Mouse (Mus musculus) forebrain, embryonic 16.5 days (tissue): ENCODE data around the gene Thoc3. TPM values are rescaled to one million over a fixed set of nuclear protein-coding genes. Genes with fewer than 3 reads are reported as not detected.

Source experiments
- ATAC-seq: fragments of 200-750 bp; cut with Nextera tagmentation; 2 replicates; pipeline ENCODE4 v1.8.0; 2017; ENCODE audit warnings: mild to moderate bottlenecking, moderate library complexity
- H3K27ac ChIP-seq: fragments of 300-500 bp; sonication (generic); 2 replicates; pipeline ENCODE4 v1.5.1; 2014; ENCODE audit warnings: low read length, control low read depth
- H3K27me3 ChIP-seq: fragments of 300-500 bp; sonication (generic); replicated peaks from 2 replicates; pipeline ENCODE4 v1.6.1; 2014; ENCODE audit warnings: low read length; ENCODE audit not compliant: control insufficient read depth, insufficient read depth
- H3K36me3 ChIP-seq: fragments of 300-500 bp; sonication (generic); 2 replicates; pipeline ENCODE4 v1.6.1; 2014; ENCODE audit not compliant: control insufficient read depth, insufficient read depth
- H3K4me1 ChIP-seq: fragments of 300-500 bp; sonication (generic); replicated peaks from 2 replicates; pipeline ENCODE4 v1.6.1; 2014; ENCODE audit warnings: low read length; ENCODE audit not compliant: control insufficient read depth, insufficient read depth
- H3K4me2 ChIP-seq: fragments of 300-500 bp; sonication (generic); 2 replicates; pipeline ENCODE4 v1.6.1; 2014; ENCODE audit warnings: mild to moderate bottlenecking, low read length, control low read depth
- H3K4me3 ChIP-seq: fragments of 300-500 bp; sonication (generic); replicated peaks from 2 replicates; pipeline ENCODE4 v1.5.1; 2014; ENCODE audit warnings: mild to moderate bottlenecking, low read length, control low read depth
- H3K9ac ChIP-seq: fragments of 300-500 bp; sonication (generic); replicated peaks from 2 replicates; pipeline ENCODE4 v1.6.1; 2014; ENCODE audit warnings: low read depth, low read length, control low read depth
- H3K9me3 ChIP-seq: fragments of 300-500 bp; sonication (generic); 2 replicates; pipeline ENCODE4 v1.6.1; 2016; ENCODE audit warnings: low read length; ENCODE audit not compliant: control insufficient read depth
- WGBS: fragments of 180-500 bp; shearing (Covaris S2); extraction: QIAGEN DNeasy Blood & Tissue Kit; methylation state at CpG from one replicate; pipeline ENCODE4 v1.1.7; 2014; 5-methylcytosine and 5-hydroxymethylcytosine counted together
- polyA plus RNA-seq: library from polyadenylated mRNA; unstranded; fragments of >200 nt; fragmentation: Nextera tagmentation; extraction: Ambion mirVana; gene quantifications from 2 replicates; pipeline ENCODE4 v1.2.1, GENCODE M21; 2015

Thoc3 gene
- polyA plus RNA-seq, 1 experiment from 2014 or later: 85.6 TPM

DNA sequence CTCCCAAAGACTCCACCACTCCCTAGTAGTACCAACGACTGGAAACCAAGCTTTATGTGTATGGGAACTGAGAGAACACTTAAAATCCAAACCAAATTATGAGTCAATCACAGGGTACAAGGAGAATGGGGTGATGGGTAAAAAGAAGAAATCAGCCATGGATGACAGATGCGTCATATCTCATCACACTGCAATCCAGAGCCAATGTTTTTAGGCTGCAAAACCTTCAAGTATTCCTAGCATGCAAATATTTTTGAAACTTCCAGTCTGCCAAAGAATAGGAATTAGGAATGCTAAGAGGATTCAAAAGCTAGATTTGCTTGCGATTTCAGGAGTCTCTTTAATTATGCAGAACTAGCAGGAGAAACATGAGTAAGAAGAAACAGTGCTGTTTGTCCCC, 39.9 kb downstream of the Thoc3 start:
- no peak overlapping the region for H3K4me2 ChIP-seq
- peaks cover 8% of the 10 kb centered on the region for H3K4me1 ChIP-seq
- H3K9ac ChIP-seq: no peak overlapping the region
- no peaks in the 10 kb centered on the region for H3K27me3 ChIP-seq
- WGBS: 67% methylated on average over 3 of the region's 3 CpGs
- H3K4me3 ChIP-seq: no peak overlapping the region
- H3K36me3 ChIP-seq: no peaks in the 10 kb centered on the region
- no peaks in the 10 kb centered on the region for H3K9me3 ChIP-seq
- ATAC-seq: no peak
- H3K27ac ChIP-seq: no peak overlapping the region

DNA sequence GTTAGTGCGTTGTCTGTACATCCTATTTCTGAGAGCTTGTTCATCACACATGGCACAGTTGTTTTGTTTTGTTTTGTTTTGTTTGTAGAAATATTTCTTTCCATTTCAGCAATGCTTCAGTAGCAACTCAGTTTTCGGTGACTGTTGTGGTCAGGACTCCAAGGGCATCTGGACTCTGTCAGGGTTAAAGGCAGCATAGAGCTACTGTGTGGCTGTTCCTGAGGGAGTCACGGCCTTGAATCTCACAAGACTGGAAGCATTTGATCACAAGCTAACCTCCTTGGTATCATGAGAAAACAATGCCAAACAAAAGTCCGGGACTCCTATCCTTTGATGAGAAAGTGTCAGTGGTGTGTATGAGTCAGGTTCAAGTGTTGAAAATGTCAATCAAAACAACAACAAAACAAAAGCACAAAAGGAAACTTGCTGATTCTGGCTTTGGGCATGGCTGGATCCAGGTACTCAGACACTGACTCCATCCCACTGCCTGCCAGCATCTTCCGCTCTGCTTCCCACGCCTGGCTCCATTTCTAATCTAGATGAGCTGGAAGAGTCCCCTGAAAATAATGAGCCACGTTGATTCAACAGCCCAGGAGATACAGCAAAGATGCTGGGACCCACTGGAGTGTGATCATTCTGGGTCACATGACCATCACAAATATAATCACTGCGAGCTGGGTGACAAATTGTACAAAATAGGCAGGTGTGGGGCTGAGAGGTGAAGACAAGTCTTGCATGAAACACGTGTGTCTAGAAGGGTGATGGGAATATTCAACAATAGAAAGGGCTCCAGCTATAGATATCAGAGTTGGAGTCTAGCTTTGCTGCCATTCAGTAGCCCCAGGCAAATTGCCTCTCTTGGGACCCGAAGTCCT, 41.6 kb downstream of the Thoc3 start:
- no peaks in the 10 kb centered on the region for H3K36me3 ChIP-seq
- H3K27me3 ChIP-seq: no peaks in the 10 kb centered on the region
- no peak overlapping the region for H3K4me3 ChIP-seq
- H3K4me1 ChIP-seq: peaks cover 8% of the 10 kb centered on the region
- H3K4me2 ChIP-seq: no peak overlapping the region
- no peak for ATAC-seq
- WGBS: 73% methylated on average over 10 of the region's 10 CpGs
- H3K9ac ChIP-seq: no peak overlapping the region
- H3K9me3 ChIP-seq: no peaks in the 10 kb centered on the region
- no peak overlapping the region for H3K27ac ChIP-seq

GRCm38 (mm10) chr13:54425269-54425668, 43.4 kb downstream of the Thoc3 start:
- WGBS: 33% methylated on average over 2 of the region's 2 CpGs
- peak overlapping the region; percentile 12; the same call in 1 of the 2 replicates for H3K27ac ChIP-seq
- no peaks in the 10 kb centered on the region for H3K27me3 ChIP-seq
- no peak overlapping the region for H3K4me2 ChIP-seq
- H3K36me3 ChIP-seq: no peaks in the 10 kb centered on the region
- H3K9me3 ChIP-seq: no peaks in the 10 kb centered on the region
- ATAC-seq: peak; percentile 65
- H3K9ac ChIP-seq: no peak overlapping the region
- H3K4me1 ChIP-seq: peaks cover 8% of the 10 kb centered on the region
- no peak overlapping the region for H3K4me3 ChIP-seq

DNA sequence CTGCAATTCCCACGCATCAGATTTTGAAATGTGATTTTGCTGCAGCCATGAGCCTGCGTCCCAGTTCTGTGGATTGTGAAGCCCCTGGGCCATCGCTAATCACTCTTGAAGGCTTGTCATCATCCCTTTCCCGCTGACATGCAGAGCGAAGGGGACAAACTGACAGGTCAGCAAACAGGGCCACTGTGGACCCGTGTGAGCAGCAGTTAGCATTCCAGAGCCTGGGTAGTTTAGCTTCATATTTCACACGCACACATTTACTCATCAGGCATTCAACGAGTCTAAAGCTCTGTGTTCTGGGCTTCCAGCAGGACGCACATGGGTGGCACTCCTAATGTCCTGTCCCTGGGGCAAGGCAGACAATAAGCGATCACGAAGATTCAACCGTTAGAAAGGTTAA, 48.4 kb downstream of the Thoc3 start:
- no peak overlapping the region for H3K27ac ChIP-seq
- no peaks in the 10 kb centered on the region for H3K9me3 ChIP-seq
- ATAC-seq: no peak
- no peaks in the 10 kb centered on the region for H3K36me3 ChIP-seq
- no peak overlapping the region for H3K4me2 ChIP-seq
- H3K9ac ChIP-seq: no peak overlapping the region
- WGBS: 89% methylated on average over 12 of the region's 12 CpGs
- H3K4me3 ChIP-seq: no peak overlapping the region
- H3K27me3 ChIP-seq: no peaks in the 10 kb centered on the region
- H3K4me1 ChIP-seq: peaks cover 14% of the 10 kb centered on the region

- 27% methylated on average over 10 of the region's 10 CpGs for WGBS
- H3K27me3 ChIP-seq: no peaks in the 10 kb centered on the region
- no peak overlapping the region for H3K4me2 ChIP-seq
- no peak overlapping the region for H3K9ac ChIP-seq
- peaks cover 10% of the 10 kb centered on the region for H3K4me1 ChIP-seq
- peak; percentile 83 for ATAC-seq
- no peaks in the 10 kb centered on the region for H3K9me3 ChIP-seq
- no peaks in the 10 kb centered on the region for H3K36me3 ChIP-seq
- H3K27ac ChIP-seq: peak overlapping the region; percentile 50; the same call in 1 of the 2 replicates
- no peak overlapping the region for H3K4me3 ChIP-seq
These were observed 49.8 kb downstream of the Thoc3 start for GRCm38 (mm10) chr13:54418781-54419327.

DNA sequence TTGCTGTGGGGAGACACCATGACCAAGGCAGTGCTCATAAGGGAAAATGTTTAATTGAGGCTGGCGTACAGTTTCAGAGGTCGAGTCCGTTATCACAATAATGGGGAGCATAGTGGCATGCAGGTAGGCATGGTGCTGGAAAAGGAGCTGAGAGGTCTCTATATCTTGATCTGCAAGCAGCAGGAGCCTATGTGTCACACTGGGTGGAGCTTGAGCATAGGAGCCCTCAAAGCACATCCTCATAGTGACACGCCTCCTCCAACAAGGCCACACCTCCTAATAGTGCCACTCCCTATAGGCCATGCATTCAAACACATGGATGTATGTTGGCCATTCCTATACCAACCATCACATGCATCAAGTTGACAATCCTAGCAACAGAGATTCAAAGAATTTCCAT, 53.6 kb downstream of the Thoc3 start:
- ATAC-seq: no peak
- H3K4me2 ChIP-seq: no peak overlapping the region
- H3K9ac ChIP-seq: no peak overlapping the region
- H3K4me1 ChIP-seq: peaks cover 24% of the 10 kb centered on the region
- no peaks in the 10 kb centered on the region for H3K9me3 ChIP-seq
- H3K27me3 ChIP-seq: no peaks in the 10 kb centered on the region
- WGBS: over 99% methylated on average over 4 of the region's 4 CpGs
- no peak overlapping the region for H3K27ac ChIP-seq
- no peak overlapping the region for H3K4me3 ChIP-seq
- no peaks in the 10 kb centered on the region for H3K36me3 ChIP-seq

DNA sequence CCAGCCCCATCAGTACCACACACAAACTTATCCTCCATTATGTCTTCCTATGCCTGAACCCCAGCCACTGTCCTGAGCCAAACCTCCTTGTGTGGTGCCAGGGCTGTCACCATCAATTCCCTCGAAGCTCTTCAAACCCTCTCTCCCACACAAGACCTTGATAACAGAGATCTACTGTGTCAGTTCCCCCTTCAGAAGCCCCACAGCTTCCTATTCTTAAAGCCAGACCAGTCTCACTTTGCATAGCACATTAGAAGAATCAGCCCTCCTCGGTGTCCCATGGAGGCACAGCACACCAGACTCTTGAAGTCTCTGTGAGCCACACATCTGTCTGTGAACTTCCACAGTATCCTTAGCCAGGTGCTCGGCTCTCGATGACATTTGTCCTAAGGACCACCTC, 55.9 kb downstream of the Thoc3 start:
- Histone ChIP-seq H3K4me2 (no peak overlapping the region), H3K27ac (no peak overlapping the region), H3K9me3 (no peaks in the 10 kb centered on the region), H3K4me3 (no peak overlapping the region), H3K4me1 (peaks cover 14% of the 10 kb centered on the region), H3K27me3 (no peaks in the 10 kb centered on the region), H3K36me3 (no peaks in the 10 kb centered on the region), H3K9ac (no peak overlapping the region)
- 80% methylated on average over 4 of the region's 4 CpGs for WGBS
- ATAC-seq: no peak

DNA sequence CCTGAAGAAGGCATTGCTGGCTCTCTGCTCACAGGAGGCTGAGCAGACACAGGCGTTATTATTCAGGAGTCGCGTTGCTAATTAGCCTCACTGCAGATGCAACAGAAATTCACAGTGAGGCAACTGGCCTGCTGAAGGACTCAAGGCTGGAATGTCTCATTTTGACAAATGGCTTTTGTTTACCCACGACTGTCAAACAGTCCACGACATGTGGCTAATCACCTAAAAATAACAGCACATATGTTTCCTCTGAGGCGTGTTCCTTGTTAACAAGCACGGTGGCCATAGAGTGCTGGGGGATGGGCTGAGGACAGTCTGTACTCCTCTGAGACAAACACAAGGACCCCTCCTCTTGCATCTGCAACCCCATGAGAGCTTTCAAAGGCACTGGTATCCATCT, 56.4 kb downstream of the Thoc3 start:
- Histone ChIP-seq H3K27me3 (no peaks in the 10 kb centered on the region), H3K27ac (peak overlapping the region; percentile 35), H3K9ac (no peak overlapping the region), H3K36me3 (no peaks in the 10 kb centered on the region), H3K4me3 (no peak overlapping the region), H3K9me3 (no peaks in the 10 kb centered on the region), H3K4me1 (peaks cover 14% of the 10 kb centered on the region), H3K4me2 (no peak overlapping the region)
- 2% methylated on average over 7 of the region's 7 CpGs for WGBS
- ATAC-seq: peak; percentile 90

- H3K27ac ChIP-seq: peak overlapping the region; percentile 35
- no peak overlapping the region for H3K4me3 ChIP-seq
- H3K27me3 ChIP-seq: no peaks in the 10 kb centered on the region
- no peaks in the 10 kb centered on the region for H3K9me3 ChIP-seq
- H3K4me1 ChIP-seq: peaks cover 14% of the 10 kb centered on the region
- WGBS: 76% methylated on average over 3 of the region's 3 CpGs
- no peaks in the 10 kb centered on the region for H3K36me3 ChIP-seq
- no peak overlapping the region for H3K4me2 ChIP-seq
- ATAC-seq: no peak
- H3K9ac ChIP-seq: no peak overlapping the region
These were observed 57.0 kb downstream of the Thoc3 start for GRCm38 (mm10) chr13:54411656-54412055.
